Mouse (Mus musculus) right cerebral cortex, adult 18-20 months (tissue): ENCODE measurements at regions not wholly inside any gene's neighbourhood (a gene's known extent, or its start where the extent isn't known, plus 50 kb on each side); places are given as distances from the start of the nearest gene placed in this dataset.
A peak's percentile ranks its signal among the peaks of the same experiment; 100 is the strongest.

ENCODE experiments used
- DNase-seq: peaks from one replicate; pipeline ENCODE4 v3.0.0; 2022; ENCODE audit warnings: mixed read lengths

DNA sequence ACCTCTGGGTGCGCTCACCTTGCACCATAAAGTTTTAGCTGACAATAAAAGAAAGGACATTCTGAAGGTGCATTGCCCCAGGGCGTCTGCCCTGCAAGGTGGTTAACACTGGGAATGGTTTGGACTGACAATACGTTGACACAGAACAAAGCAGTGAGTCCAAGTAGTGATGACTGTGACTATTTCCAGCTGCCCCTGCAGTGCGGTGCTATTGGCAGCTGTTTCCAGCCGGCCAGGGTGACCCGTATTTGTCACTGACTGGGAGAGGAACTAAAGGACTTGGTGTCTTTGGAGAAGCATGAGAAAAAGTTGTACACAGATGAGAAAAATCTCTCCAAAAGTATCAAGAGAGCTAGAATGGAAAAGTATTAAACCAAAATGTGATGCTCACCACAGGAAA is 52.0 kb upstream of the Vtcn1 start:
- no peak for DNase-seq

DNA sequence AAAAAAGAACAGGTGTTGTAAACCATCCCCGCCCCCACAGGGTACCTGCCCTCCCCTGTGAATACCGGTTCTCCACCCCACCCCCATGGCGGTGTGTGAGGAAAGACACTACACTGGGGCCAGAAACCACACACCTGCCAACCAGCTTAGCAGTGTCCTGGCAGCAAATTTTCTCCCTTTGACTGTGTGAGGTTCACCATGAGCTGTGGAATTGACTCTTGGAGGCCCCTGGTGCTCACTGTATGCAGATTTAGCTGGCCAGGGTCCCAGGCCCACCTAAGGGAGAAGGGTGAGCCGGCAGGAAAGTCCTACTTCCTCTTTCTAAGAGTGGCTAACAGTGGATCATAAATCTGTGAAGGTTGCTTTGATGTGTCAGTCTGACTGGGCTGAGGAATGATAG is 53.9 kb upstream of the Vtcn1 start:
- no peak for DNase-seq

DNA sequence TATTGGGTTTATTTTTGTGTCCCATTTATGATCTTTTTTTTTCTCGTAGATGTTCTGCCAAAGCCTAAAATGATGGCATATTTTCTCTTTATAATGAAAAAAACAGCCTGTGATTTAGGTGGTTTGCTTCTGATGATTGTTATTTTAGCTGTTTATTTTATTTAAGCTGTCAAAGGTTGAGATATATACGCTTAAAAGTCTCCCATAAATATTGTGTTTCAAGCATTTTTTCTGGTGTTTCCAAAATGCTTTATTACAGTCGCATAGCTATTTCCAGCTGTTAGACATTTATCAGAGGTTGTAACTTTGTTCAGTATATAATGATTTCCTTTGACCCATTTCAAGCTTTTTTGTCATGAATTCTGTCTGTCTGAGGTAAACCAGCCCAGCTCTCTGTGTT is 54.4 kb upstream of the Vtcn1 start:
- DNase-seq, result no peak

DNA sequence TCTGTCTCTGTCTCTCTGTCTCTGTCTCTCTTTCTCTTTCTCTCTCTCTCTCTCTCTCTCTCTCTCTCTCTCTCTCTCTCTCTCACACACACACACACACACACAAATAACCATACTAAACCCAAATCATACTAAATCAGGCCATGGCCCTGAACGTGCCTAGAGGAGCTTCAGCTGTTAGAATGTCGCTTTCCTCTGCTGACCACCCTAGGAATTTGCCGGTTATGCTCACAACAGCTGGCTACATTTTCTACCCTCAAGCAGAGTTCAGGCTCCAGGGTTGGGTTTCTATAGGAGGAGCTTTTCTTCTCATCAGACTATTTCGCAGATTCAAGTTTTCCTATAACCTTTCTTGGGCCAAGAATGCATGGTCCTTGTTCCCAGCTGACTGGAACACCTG is 56.1 kb upstream of the Vtcn1 start:
- DNase-seq, result no peak

DNA sequence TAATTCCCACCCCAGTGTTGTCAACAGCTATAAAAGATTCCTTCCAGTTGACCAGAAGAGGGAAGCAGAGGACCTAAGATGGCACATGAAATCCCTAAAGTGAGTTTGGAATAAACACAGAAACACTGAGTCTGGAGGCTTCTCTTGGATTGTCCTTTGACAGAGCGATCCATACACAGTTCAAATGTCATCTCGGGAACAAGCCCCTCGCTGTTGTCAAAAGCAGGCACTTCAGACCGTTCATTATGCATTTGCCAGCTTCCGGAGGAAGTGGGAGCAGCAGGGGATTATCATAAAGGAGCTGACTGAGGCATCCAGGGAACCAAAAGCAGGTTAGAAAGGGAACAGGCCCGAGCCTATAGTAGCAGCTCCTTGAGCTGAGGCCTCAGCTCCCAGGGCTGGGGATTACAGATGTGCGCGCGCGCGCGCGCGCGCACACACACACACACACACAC is 57.1 kb upstream of the Vtcn1 start:
- peak; percentile 32 for DNase-seq

DNA sequence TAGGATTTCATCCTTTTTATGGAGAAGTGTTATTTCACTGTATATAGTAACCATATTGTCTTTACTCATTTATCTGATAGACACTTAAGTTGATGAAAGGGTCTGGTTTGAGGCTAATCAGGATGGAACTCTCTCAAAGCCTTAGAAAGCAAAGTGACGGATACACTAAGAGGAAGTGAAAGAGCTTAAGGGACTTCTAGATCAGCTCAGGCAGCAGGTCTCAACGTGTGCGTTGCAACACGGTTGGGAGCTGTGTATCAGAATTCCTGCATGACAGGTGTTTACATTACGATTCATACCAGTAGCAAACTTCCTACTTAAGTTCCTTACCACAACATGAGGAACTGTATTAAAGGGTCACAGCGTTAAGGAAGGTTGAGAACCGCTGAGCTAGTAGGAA is 59.9 kb upstream of the Vtcn1 start:
- no peak for DNase-seq

DNA sequence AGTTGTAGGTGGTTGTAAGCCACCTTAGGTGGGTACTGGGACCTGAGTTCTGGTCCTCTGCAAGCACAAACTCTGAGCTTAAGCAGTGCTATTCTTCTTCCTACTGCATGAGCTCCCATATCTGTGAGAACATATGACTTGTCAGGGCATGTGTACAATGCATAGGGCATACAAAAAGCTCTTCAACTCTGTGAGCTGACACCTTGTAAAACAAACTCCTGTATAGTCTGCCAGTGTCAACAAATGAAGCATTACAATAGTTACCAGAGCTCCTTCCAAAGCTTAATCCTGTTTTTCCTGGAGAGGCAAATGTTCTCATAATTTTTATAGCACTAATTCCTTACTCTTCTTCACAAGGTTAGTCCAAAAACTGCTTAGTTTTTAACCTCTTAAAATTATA is 62.4 kb upstream of the Vtcn1 start:
- no peak for DNase-seq

DNA sequence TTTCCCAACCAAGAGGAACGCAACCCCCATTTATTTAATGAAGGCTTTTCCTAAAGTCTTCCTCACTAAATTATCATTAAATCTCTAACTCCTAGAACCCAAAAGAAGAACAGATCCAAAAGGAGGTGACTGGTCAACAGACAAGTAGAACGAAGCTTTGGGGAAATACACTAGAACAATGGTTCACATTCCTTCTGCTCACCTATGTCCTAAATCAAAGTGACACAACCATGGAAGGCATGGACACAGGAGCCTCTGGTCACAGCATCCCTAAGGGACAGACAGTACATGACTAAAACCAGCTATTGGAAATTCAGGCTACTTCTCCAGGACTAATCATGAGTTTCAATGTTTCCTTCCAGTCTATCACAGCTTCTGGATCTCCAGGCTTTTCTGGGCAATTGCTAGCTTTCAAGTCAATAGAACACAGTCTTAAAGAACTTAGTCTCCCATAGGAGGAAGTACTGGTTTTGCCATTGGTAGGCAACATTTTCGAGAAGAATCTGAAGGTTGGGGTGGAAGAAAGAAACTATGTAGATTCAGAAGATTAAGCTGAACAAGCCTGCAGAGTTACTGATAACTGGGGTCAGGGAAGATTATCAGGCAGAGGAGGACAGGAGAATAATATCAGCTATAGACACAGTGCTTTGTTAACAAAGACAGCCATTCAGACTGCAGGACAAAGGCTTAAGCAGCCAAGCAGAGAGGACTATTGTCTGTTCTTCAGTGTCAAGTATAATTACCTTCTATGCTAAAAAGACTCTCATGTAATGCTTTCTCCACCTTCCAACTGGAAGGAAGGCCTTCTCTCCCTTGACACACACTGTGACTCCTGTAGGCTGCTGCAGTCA is 65.9 kb upstream of the Vtcn1 start:
- DNase-seq, result no peak

DNA sequence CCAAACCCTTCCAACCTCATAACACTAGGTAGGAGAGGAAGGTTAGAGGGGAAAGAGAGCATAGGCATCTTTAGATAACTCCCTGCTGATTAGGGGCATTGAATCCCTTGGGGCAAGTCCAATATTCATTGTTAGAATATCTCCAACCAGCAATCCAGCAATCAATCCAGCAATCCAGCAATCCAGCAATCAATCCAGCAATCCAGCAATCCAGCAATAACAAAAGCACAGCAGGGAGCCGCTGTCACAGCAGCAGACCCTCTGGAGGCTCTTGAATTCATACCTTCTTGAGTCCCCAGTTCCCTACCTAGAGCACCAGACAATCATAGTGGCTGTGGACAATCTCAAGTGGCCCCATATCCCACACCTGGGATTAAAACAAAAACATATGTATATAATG is 69.4 kb upstream of the Man1a2 start:
- no peak for DNase-seq

DNA sequence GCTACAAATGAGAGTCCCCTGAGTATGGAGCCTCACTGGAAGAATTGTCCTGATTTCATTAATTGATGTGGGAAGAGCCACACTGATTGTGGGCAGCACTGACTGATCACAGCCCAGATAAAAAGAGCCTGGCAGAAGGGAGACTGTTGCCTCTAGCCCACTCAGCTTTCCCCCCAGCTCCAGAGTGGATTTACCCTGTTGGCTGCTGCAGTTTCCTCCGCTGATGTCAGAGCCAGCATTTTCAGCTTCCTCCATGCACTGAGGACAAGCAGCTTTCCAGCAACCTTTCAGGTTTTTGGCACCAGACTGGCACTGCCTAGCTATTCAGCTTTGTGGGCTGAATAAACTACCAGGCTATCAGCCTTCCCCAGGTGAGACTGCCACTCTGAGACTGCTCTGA is 65.9 kb upstream of the Man1a2 start:
- peak; percentile 13 for DNase-seq

DNA sequence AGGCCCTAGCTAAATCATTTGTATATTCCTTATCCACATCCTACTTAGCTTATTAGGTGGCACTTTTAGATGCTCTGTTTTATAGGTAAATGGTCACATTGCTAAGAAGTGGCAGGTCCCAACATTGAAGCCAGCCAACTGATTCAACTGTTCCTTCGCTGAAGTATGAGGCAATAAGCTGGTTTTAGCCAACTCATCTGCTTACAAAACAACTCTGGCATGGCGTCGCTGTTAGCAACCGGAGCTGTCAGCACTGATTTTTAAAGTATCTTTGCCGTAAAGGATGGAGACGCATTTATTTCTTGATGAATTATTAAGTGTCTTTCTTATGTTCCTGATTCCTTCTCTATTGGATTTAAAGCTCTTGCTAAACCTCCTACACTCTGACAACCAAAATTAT is 63.4 kb upstream of the Man1a2 start:
- DNase-seq, result no peak

DNA sequence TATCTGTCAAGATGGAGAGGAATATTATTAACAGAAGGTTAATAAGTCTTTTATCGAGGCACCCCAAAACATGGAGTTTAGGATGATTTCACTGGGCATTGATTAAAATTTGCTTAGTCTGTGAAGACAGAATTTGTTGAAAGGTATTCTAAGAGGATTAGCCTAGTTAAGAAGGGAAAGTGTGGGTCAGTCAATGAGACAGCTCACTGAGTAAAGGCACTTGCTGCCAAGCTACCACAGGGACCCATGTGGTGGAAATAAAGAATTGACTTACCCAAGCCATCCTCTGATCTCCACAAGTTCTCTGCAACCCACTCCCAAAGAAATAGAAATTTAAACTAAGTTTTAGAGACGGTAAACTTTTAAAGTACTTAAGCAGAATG is 63.0 kb upstream of the Man1a2 start:
- no peak for DNase-seq

DNA sequence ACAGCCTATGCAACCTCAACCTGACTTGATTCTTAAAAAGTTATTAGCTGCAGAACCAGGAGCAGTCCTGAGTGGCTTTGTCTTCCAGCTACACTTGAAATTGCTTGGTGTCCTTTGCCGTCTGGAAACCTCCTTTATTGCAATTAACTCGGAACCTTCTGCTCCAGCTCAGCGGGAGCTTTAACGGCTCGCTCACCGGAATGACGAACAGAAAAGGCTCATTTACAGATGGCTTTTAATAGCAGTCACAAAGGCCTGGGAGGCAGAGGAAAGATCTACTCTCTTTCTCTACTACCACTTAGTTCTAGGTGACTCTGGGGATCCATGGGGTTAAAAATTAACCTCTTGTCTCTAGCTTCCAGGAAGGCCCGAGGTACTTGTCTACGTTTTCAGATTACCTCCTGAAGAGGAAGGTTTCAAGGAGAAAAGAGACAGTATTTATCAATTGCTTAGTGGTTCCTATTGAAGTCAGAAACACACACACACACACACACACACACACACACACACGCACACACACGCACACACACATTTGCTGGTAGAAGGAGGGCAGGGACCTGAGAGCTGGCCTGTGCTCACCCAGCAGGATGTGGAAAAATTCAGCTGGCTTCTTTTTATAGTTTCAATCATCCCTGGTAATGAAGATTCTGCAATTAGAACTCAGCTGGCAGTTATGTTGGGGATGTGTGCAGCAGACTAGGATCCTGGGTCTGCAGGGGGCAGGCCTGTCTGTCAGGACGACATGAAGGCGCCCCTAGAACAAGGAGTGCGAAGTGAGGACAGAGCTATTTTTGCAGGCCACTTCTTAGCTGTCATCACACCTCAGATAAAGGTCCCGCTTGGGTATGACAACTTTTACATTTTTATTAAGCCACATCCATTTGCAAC is 62.4 kb upstream of the Man1a2 start:
- DNase-seq, result no peak

DNA sequence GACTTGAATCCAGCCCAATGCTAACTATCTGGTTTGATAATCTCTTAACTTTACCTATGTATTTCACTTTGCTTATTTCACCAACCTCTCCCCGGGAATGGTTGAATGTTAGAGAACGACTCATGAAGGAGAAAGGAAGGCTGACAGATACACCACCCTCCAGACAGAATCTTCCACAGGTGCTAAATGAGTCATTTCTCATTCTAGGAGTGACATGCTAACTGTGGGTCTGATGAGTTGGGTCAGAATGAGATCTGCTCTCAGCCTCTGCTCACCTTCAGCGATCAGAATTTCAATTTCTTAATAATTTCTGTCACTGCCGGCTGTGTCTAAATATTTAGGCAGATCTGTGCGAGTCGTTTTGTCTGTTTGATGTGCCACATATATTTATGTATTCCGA is 52.4 kb upstream of the Man1a2 start:
- no peak for DNase-seq

DNA sequence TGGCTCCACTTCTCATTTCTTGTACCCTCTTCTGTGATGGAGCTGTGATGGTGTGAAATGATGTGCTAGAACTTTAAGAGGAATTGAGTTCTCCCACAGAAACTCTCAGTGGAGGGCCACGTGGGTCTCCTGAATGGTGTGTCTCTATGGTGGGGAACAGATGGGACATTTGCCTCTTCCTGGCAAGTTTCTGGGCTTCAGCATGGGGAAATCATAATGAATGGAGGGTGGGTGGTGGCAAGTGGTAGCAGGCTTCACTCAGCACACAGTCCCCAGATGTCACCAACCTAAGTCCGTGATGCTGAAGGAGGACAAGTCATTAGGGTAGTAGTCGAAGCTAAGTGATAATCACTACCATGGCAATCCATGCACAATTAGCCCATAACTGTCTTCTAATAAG is 51.2 kb upstream of the Man1a2 start:
- no peak for DNase-seq
